Mouse (Mus musculus) testis, adult 2 months (tissue): Measurements from ENCODE around the gene Rbks.

Experiments used
- CTCF ChIP-seq: fragments of 200-500 bp; IDR thresholded peaks from 2 replicates; pipeline ENCODE4 v1.5.1; 2012; ENCODE audit warnings: low read depth, mild to moderate bottlenecking, inconsistent platforms, low read length, moderate library complexity; ENCODE audit not compliant: control insufficient read depth, insufficient read depth, insufficient replicate concordance
- POLR2A ChIP-seq: fragments of 200-500 bp; IDR thresholded peaks from 2 replicates; pipeline ENCODE4 v1.6.1; 2012; ENCODE audit warnings: low read depth, mild to moderate bottlenecking, inconsistent platforms, low read length, moderate library complexity; ENCODE audit not compliant: control insufficient read depth

DNA sequence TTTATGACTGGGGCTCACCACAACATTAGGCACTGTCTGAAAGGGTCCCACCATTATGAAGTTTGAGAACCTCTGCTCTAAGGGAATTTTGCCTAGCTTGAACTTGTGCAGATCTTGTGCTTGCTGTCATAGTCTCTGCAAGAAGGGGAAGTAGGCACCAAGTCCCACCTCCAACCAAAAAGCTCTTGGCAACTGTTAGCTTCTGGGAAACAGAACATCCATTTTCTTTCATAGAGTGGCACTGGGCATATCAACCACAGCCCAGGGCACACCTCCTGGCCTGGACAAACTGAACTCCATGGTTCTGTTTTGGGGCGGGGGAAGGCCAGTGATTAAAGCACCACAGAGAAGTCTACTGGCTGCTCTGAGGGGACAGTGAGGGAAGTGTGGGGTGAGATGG, 86.2 kb downstream of the Rbks start:
- TF ChIP-seq CTCF = no peak
- TF ChIP-seq POLR2A = no peak
